In genomic region chr2:45776485-45777135, GRCm38 (mm10) we compare ENCODE assay signal across 9 mouse cellular contexts.
A peak's percentile ranks its signal among the peaks of the same experiment; 100 is the strongest.
DNase-seq lines count a peak whose midpoint lies in the region; ATAC-seq and TF ChIP-seq lines count a peak whose summit lies in the region.
"Had no signal": no experiment of that assay in that cellular context is flagged by ENCODE, and none has a peak within 500 bp of the region (broad histone marks: within the 10 kb centered on the region; RNA-seq: fewer than 3 reads in every experiment).

No protein-coding gene starts in this region.

- no peaks in the 10 kb centered on the region for H3K4me1 ChIP-seq in hindbrain, embryonic 11.5 days (replicated peaks; ENCODE audit: control insufficient read depth, insufficient read depth, low read length)

- intact Hi-C loops in left cerebral cortex, adult 2 months (cut with DNase I), result no loop called here

- H3K27me3 ChIP-seq in hindbrain, embryonic 11.5 days (ENCODE audit: control insufficient read depth, insufficient read depth, low read length), result no peaks in the 10 kb centered on the region

- no peaks in the 10 kb centered on the region for H3K9me3 ChIP-seq in hindbrain, embryonic 11.5 days (ENCODE audit: control insufficient read depth, low read length)

- peak; percentile 57 for ATAC-seq in hindbrain, embryonic 11.5 days (ENCODE audit: low FRiP score)

- H3K36me3 ChIP-seq in hindbrain, embryonic 11.5 days (ENCODE audit: control insufficient read depth, insufficient read depth, low read length), result no peaks in the 10 kb centered on the region

- H3K4me2 ChIP-seq in hindbrain, embryonic 11.5 days (replicated peaks; ENCODE audit: low read depth, low read length), result no peak overlapping the region; the same call in 1 of the 2 replicates

- 0 out of 2 replicates have a peak overlapping the region, but pooled peaks have one; percentile 12 for H3K9ac ChIP-seq in hindbrain, embryonic 11.5 days (ENCODE audit: low read depth, low read length)

- no peak; the same call in 1 of the 2 replicates for TF ChIP-seq CTCF in left cerebral cortex, adult 2 months (IDR thresholded peaks at IDR 0.05)

- WGBS in hindbrain, embryonic 11.5 days, result 35% methylated on average over 17 of the region's 17 CpGs

- DNase-seq in adrenal gland, postnatal 10 days, result peak; percentile 58
- DNase-seq in adrenal gland, adult (ENCODE audit: inconsistent age in 2 of 2, low spot score in 1 of 2), result no peak
- DNase-seq in ovary, postnatal 14 days (ENCODE audit: low spot score), result peak; percentile 14
- DNase-seq in ovary, adult 18-20 months (ENCODE audit: low spot score), result no peak
- peak; percentile 39 for DNase-seq in hindbrain, embryonic 11.5 days (ENCODE audit: low spot score)
- no peak for DNase-seq in natural killer cell, adult 2 months (ENCODE audit: low spot score in 2 of 2)
- no peak for DNase-seq in spleen, postnatal 14 days (ENCODE audit: low spot score in 2 of 2)
- DNase-seq in left cerebral cortex, adult 2 months (ENCODE audit: extremely low spot score in 1 of 2, low spot score in 2 of 2), result no peak
- DNase-seq: right cerebral cortex, adult 18-20 months had no signal

- H3K27ac ChIP-seq in hindbrain, embryonic 11.5 days (ENCODE audit: low read depth, low read length), result no peak overlapping the region
- no peak overlapping the region for H3K27ac ChIP-seq in left cerebral cortex, adult 2 months

- no peak overlapping the region for H3K4me3 ChIP-seq in hindbrain, embryonic 11.5 days (ENCODE audit: low read depth, low read length)
- H3K4me3 ChIP-seq in left cerebral cortex, adult 2 months, result no peak overlapping the region

Comparison
In these comparisons a context has a peak if more than half of its experiments do, and no peak if none do; other contexts are left out.
1. DNase-seq: peak in adrenal gland, postnatal 10 days (single experiment), ovary, postnatal 14 days (single experiment) and hindbrain, embryonic 11.5 days (single experiment); none in adrenal gland, adult (0 of 2), ovary, adult 18-20 months (single experiment), natural killer cell, adult 2 months (0 of 2), spleen, postnatal 14 days (0 of 2) and left cerebral cortex, adult 2 months (0 of 2).